In the genomic region with DNA sequence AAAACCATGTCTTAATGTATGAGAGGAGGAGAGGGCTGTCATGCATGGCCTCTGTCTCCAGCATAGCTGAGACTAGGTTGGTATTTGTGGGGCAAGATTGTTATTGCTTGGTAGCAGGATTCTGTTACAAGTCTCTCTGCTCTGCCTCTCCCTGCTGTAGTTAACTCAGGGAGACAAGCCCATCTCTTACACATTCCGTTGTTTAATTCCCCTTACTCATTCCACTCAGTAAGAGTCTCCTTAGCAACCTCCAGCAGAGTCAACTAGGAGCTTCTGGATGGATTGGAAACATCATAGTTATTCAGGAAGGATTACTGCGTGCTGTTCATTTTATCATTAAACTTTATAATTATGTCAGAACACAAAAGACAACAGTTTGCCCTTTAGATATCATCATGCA, we compare ENCODE assay signal across 16 mouse cellular contexts.
"Had no signal": no experiment of that assay in that cellular context is flagged by ENCODE, and none has a peak within 500 bp of the region (broad histone marks: within the 10 kb centered on the region; RNA-seq: fewer than 3 reads in every experiment).

No protein-coding gene starts in this region.

- H3K4me1 ChIP-seq: neural tube, embryonic 13.5 days; neural tube, embryonic 15.5 days; stomach, embryonic 15.5 days had no signal

- H3K36me3 ChIP-seq: neural tube, embryonic 13.5 days; neural tube, embryonic 15.5 days; stomach, embryonic 15.5 days had no signal

- H3K27me3 ChIP-seq: neural tube, embryonic 13.5 days; neural tube, embryonic 15.5 days; stomach, embryonic 15.5 days had no signal

- H3K4me2 ChIP-seq: neural tube, embryonic 13.5 days; neural tube, embryonic 15.5 days; stomach, embryonic 15.5 days had no signal

- H3K27ac ChIP-seq: neural tube, embryonic 13.5 days; neural tube, embryonic 15.5 days; stomach, embryonic 15.5 days; stomach, postnatal 0 days had no signal

- DNase-seq: retina, postnatal 1 day; right cerebral cortex, adult 18-20 months; right cerebral cortex, postnatal 14 days; right cerebral cortex, postnatal 25 days; right cerebral cortex, postnatal 4 days; spleen, adult 18-20 months; thymus, adult 18-20 months; thymus, adult 2 months; thymus, postnatal 14 days; thymus, postnatal 25 days; thymus, postnatal 36 days; thymus, postnatal 4 days had no signal

- H3K4me3 ChIP-seq: neural tube, embryonic 13.5 days; neural tube, embryonic 15.5 days; stomach, embryonic 15.5 days had no signal

- H3K9ac ChIP-seq: neural tube, embryonic 13.5 days; neural tube, embryonic 15.5 days; stomach, embryonic 15.5 days had no signal

- H3K9me3 ChIP-seq: neural tube, embryonic 13.5 days; neural tube, embryonic 15.5 days; stomach, embryonic 15.5 days had no signal
